Mouse (Mus musculus) neural tube, postnatal 0 days (tissue): ENCODE data around the gene Fer1l4. TPM values are rescaled to one million over a fixed set of nuclear protein-coding genes. Genes with fewer than 3 reads are reported as not detected.

Experiments
- polyA plus RNA-seq: library from polyadenylated mRNA; unstranded; fragments of >200 nt; fragmentation: Nextera tagmentation; extraction: Ambion mirVana; gene quantifications from 2 replicates; pipeline ENCODE4 v1.2.1, GENCODE M21; 2015

Fer1l4 gene
- polyA plus RNA-seq, result not detected in 2 replicates

DNA sequence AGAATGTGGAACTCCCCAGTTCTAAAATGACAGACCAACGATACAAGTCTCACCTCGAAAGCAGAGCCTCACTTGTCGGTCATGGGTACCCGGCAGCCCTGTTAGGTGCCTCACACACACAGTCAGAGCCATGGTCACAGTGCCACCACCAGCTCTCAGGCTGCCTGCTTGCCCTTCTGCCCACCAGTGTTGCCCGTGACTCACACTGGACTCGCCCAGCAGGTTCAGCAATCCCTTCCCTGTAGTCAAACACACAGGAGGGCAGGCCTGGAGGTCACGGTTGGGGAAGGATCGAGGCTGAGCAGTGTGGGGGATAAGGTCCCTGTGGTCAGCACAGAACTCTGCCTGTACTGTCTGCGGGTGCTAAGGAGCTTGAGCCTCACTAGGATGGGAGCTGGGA, at the start of gene Fer1l4:
Gene Fer1l4, minus strand, starts transcription at position 132 of the 400 bp plus-strand sequence.

DNA sequence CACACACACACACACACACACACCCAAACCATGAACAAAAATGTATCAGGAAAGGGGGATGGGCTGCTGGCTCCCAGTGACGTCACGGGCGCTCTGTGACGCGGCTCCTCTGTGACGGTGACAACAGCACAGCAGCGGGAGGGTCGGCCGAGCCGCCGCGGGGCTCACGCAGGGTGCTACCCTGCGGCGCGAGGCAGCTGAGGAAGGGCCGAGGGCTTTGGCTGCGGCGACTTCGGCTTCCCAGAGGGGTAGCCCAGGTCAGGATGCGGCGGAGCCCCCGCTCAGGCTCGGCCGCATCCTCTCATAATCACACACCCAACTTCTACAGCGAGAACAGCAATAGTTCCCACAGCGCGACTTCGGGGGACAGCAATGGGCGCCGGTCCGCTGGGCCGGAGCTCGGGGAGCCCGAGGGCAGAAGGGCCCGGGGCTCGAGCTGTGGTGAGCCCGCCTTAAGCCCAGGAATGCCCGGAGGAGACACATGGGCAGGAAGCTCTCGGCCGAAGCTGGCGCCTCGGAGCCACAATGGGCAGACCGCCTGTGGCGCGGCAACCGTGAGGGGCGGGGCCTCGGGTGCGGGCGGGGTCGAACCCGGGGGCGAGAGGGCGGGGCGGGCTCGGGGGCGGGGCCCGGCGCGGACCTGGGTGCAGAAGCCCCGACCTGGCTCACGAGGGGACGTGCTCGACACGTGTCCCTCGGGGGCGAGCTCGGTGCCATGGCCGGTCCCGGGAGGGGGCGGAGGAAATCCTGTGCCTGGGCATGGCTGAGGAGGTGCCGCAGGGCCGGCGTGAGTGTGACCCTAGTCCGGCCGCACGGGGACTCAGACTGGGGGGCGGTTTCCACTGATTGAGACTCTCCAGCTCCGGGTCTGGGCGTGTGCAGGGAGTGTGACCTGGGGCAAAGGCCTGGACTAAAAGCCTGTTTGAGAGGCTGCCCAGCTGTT, 12.6 kb upstream of the Fer1l4 start, which contains the start of gene Spag4:
Gene Spag4, plus strand, starts transcription at position 77 of the 943 bp plus-strand sequence.

DNA sequence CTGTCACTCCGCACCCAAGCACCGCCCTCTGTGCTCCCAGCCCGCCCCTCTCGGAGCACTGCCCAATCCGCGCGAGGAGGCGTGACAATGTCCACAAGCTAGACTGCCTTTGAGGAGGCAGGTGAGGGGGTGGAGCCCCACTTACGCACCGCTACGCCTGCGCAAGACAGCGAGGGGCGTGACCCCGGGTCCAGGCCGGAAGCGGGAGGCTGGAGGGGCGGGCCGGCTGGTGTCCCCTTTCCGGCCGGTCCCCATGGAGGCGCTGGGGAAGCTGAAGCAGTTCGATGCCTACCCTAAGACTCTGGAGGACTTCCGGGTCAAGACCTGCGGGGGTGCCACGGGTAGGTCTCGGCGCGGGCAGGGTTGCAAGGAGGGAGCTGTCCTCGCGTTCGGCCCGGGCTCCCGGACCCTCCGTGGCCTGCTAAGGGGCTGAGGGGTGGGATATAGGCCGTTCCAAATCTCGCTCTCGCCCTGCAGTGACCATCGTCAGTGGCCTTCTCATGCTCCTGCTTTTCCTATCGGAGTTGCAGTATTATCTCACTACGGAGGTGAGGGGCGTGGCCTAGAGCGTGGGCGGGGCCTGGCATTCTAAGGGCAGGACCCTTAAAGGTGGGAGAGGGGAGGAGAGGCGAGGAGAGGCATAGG, 44.7 kb downstream of the Fer1l4 start, which contains the start of the genes 6430550D23Rik and Ergic3:
Gene 6430550D23Rik, minus strand, starts transcription at position 90 of the 645 bp plus-strand sequence.
Gene Ergic3, plus strand, starts transcription at position 158 of the 645 bp plus-strand sequence.

Other genes starting within 250 kb of the Fer1l4 start
- 62.5 and 64.9 TPM in 2 replicates for gene BC029722, start 233.5 kb downstream of the Fer1l4 start, polyA plus RNA-seq
- 138 and 140 TPM in 2 replicates for gene Eif6, start 226.0 kb downstream of the Fer1l4 start, polyA plus RNA-seq
- gene Fam83c, start 218.1 kb downstream of the Fer1l4 start, polyA plus RNA-seq, result 0.21 and 0.23 TPM in 2 replicates
- gene Uqcc1, start 122.6 kb downstream of the Fer1l4 start, polyA plus RNA-seq, result 55.5 and 58.6 TPM in 2 replicates
- not detected in 2 replicates for gene Gm15557, start 112.2 kb downstream of the Fer1l4 start, polyA plus RNA-seq
- gene Gdf5, start 107.6 kb downstream of the Fer1l4 start, polyA plus RNA-seq, result 0.62 and 0.85 TPM in 2 replicates
- gene Cep250, start 96.5 kb downstream of the Fer1l4 start, polyA plus RNA-seq, result 12.9 and 13.4 TPM in 2 replicates
- 1.1 and 1.6 TPM in 2 replicates for gene 6430550D23Rik, start 45.0 kb downstream of the Fer1l4 start, polyA plus RNA-seq
- 418 and 471 TPM in 2 replicates for gene Ergic3, start 44.9 kb downstream of the Fer1l4 start, polyA plus RNA-seq
- gene Spag4, start 12.2 kb upstream of the Fer1l4 start, polyA plus RNA-seq, result 4.9 and 7.8 TPM in 2 replicates
- gene Cpne1, start 59.0 kb upstream of the Fer1l4 start, polyA plus RNA-seq, result 21.9 and 24.4 TPM in 2 replicates
- 9.7 and 11.1 TPM in 2 replicates for gene Rbm12, start 59.0 kb upstream of the Fer1l4 start, polyA plus RNA-seq
- gene Gm28036, start 74.1 kb upstream of the Fer1l4 start, polyA plus RNA-seq, result 5.3 and 6.2 TPM in 2 replicates
- gene Romo1, start 91.1 kb upstream of the Fer1l4 start, polyA plus RNA-seq, result 593 and 620 TPM in 2 replicates
- gene Nfs1, start 91.2 kb upstream of the Fer1l4 start, polyA plus RNA-seq, result 35.1 and 37.5 TPM in 2 replicates
- gene Rbm39, start 127.3 kb upstream of the Fer1l4 start, polyA plus RNA-seq, result 372 and 409 TPM in 2 replicates
- gene Phf20, start 143.5 kb upstream of the Fer1l4 start, polyA plus RNA-seq, result 97.5 and 98.3 TPM in 2 replicates